Mouse (Mus musculus): ENCODE measurements around the gene Cdkn2b.

GRCm38 (mm10) chr4:89299721-89300120 is 11.1 kb downstream of the Cdkn2b start:
- TF ChIP-seq CTCF (IDR thresholded peaks at IDR 0.05; ENCODE audit: borderline replicate concordance, control insufficient read depth, extremely low read depth, insufficient read depth, low read length, poor library complexity) (no peak), POLR2A (IDR thresholded peaks at IDR 0.05; ENCODE audit: control insufficient read depth, extremely low read depth, insufficient read depth, low read length, poor library complexity) (no peak)
